Mouse (Mus musculus) testis, adult 2 months (tissue): Measurements from ENCODE around the gene Prkce.

Experiments
- CTCF ChIP-seq: fragments of 200-500 bp; IDR thresholded peaks from 2 replicates; pipeline ENCODE4 v1.5.1; 2012; ENCODE audit warnings: low read depth, mild to moderate bottlenecking, inconsistent platforms, low read length, moderate library complexity; ENCODE audit not compliant: control insufficient read depth, insufficient read depth, insufficient replicate concordance
- POLR2A ChIP-seq: fragments of 200-500 bp; IDR thresholded peaks from 2 replicates; pipeline ENCODE4 v1.6.1; 2012; ENCODE audit warnings: low read depth, mild to moderate bottlenecking, inconsistent platforms, low read length, moderate library complexity; ENCODE audit not compliant: control insufficient read depth

DNA sequence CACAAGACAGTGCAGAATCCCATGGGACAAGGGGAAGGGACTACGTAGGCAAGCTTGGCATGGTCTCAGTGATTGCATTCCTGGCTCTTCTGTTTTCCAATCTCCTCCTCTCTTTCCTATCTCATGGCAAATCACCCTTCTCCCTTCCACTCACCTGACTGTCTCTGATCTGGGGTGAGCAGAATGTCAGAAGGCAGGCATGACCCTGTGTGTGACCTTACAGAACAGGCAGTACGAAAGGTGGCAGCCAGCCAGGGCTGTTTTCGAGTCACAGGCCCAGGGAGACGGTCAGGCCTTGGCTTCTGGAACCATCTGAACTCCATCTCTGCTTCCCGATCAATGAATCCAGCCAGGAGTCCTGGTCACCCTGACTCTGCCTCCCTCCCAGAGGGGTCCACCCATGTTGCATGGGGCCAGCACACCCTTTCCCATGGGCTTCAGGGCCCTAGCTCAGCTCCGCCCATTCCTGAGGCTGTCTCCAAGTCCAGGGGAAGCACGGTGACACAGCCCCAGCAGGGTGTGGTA is 119.2 kb downstream of the Prkce start:
- TF ChIP-seq CTCF (no peak), POLR2A (no peak)
